Mouse (Mus musculus) CH12F3 (cell line): ENCODE data around the gene Tacr1.

Source experiments
- in situ Hi-C: fragments of 300-500 bp; cut with MboI; formaldehyde crosslinking; loops from 2 replicates; pipeline ENCODE4 v1.14.3; 2020; ENCODE audit warnings: low sequenced_read_pairs

Tacr1 gene

DNA sequence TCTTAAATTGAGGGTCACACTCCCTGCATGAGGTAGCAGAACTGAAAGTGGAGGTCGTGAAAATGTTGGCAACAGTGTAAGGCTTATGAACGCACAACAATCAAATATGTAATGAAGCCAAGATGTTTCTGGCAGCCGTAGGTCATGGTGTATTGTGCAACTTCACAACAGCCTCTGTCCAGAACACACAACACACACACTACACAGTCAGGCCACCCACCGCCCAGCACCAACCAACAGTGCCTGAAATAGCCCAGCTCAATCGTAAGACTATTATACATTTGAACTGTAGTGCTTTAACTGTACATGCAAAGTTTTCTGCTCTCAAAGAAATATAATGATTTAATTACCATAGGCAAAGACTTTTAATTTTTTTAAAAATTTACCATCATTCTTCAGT is 120.4 kb downstream of the Tacr1 start:
- in situ Hi-C loops, result no loop called here

GRCm38 (mm10) chr6:82525107-82525867 is 123.2 kb downstream of the Tacr1 start:
- in situ Hi-C loops, result no loop called here

GRCm38 (mm10) chr6:82528631-82529030 is 126.5 kb downstream of the Tacr1 start:
- in situ Hi-C loops, result no loop called here

DNA sequence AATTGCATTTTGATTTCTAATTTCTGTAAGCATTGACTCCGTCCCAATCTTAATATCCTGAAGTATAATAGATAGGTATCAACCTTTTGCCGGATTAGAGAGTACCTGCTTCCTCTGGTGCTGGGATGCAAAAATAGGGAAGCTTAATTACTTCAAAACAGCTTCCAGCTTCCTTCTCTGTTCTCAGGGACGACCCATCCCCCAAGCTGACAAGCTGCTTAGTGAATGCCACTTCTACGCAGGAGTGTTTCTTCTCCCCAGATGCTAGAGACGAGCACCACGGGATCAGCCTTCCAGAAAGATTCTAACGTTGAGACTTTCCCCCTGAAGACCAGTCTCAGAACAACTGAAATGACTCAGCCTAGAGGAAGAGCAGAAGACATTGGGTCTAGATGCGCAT is 134.5 kb downstream of the Tacr1 start:
- in situ Hi-C loops, result no loop called here

GRCm38 (mm10) chr6:82549270-82549669 is 147.1 kb downstream of the Tacr1 start:
- in situ Hi-C loops, result no loop called here

GRCm38 (mm10) chr6:82575445-82575844 is 173.3 kb downstream of the Tacr1 start:
- in situ Hi-C loops, result no loop called here

GRCm38 (mm10) chr6:82585396-82585795 is 183.3 kb downstream of the Tacr1 start:
- in situ Hi-C loops, result no loop called here

DNA sequence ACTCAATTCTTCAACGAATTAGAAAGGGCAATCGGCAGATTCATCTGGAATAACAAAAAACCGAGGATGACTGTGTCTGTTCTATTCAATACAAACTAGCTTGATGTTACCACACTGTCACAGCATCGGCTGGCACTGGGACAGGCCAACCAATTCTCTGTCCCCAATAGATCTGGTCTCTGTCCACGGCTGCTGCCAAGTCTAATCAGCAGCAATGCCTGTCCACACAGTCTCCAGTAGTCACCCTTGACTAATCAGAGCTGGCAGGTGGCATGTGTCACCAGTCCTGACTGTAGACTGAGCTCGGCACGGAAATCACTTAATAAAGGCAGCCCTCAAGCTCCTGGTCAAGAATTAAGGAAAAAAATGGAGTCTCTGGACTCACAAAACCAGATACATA is 187.3 kb downstream of the Tacr1 start:
- in situ Hi-C loops, result no loop called here

DNA sequence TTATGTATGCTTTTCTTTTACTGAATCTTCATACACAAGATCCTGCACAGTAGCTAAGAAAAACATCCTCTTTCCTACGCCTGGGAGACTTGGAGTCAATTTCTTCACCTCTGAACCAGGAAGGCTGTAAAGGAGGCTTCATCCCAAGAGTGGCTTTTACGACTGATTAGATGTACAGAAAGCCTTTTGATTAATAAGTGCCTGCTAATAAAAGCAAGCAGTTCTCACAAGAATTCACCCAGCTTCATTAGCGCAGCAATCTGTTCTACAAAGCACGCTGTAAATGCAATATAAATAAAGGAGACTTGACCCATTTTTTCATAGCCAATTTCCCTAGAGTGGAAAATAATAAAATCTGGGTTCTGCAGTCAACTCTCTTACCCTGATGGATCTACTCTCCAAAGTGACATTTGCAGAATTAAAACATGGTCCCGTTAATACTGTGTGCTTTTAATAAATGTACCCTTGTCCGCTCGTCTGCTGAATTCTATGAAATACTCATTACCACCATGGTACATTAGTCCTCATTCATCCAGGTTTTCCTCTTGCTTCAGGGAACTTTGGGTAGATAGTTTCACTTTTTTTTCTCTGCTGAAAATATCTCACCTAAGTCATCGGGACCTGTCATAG is 193.4 kb downstream of the Tacr1 start:
- in situ Hi-C loops, result no loop called here

DNA sequence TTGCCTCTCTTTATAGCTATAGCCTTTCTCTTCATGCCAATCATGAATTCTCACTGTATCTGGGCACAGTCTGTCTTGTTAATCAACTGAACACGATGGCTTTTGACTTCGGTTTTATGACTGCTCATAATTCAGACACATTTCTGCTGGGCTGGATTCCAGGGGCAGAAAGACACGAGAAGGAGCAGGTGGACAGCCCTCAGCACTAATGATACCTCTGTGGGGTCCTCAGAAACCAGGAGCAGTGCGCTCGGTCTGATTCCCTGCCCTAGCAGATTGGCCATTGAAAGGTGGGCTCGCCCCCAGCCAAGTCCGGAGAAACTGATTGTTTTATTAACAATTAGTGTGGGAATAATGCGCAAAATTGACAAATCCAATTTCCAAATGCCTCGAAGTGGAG is 201.1 kb downstream of the Tacr1 start:
- in situ Hi-C loops, result no loop called here

GRCm38 (mm10) chr6:82603665-82604064 is 201.5 kb downstream of the Tacr1 start:
- in situ Hi-C loops, result no loop called here

DNA sequence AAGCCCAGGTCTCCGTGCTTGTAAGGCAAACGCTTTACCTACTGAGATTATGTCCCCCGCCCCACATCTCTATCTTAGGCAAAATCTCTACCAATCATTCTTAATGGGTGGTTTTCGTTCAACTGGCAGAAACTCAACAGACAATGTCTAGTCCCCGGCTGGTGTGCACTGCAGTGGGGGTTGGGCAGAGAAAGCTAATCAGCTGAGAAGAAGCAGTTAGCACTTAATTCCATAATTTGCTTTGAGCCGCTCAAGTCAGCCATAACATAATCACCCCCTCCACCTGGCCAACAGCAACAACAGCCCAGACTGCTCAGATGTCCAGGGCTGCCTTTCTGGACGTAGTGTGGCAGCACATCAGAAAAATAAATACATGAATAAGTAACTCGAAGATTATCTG is 202.7 kb downstream of the Tacr1 start:
- in situ Hi-C loops, result no loop called here

- in situ Hi-C loops, result no loop called here
Observed at GRCm38 (mm10) chr6:82608756-82609155, 206.6 kb downstream of the Tacr1 start.

DNA sequence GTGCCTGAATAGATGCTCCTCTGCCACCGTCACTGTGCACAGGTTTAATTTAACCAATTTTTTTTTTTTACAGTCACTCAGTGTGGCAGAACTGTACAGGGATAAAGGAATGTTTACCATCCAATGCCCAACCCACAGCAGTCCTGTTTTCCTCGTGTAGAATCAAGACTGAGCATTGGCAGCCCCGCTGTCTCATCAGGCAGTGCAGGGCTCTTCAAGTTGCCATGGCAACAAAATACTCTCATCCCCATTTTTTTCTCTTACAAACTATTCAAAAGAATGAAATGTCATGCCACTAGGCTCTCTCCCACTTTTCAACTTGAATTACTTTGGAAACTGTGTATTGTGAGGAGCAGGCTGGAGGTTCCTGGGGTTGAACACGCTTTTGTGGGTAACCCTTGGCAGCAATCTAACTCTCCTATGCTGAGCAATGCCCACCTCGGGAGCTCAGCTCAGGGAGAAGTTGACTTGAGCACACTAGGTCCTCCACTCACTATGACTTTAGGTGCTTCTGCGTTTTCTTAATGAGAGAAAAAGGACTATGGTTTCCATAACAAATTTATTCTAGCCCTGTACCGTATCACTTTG is 207.3 kb downstream of the Tacr1 start:
- in situ Hi-C loops, result no loop called here
